Mouse (Mus musculus) heart, embryonic 10.5 days (tissue): Measurements from ENCODE around the gene Washc4. TPM values are rescaled to one million over a fixed set of nuclear protein-coding genes. Genes with fewer than 3 reads are reported as not detected.
A peak's percentile ranks its signal among the peaks of the same experiment; 100 is the strongest.

Source experiments
- DNase-seq: peaks from one replicate; pipeline ENCODE4 v3.0.0-alpha.2; 2017; ENCODE audit warnings: low spot score
- H3K27ac ChIP-seq: fragments of 300-500 bp; sonication (generic); 2 replicates; pipeline ENCODE4 v1.5.1; 2016; ENCODE audit warnings: mild to moderate bottlenecking
- H3K27me3 ChIP-seq: fragments of 300-500 bp; sonication (generic); 2 replicates; pipeline ENCODE4 v1.6.1; 2016; ENCODE audit warnings: mild to moderate bottlenecking; ENCODE audit not compliant: poor library complexity, insufficient read depth, severe bottlenecking
- H3K36me3 ChIP-seq: fragments of 300-500 bp; sonication (generic); 2 replicates; pipeline ENCODE4 v1.6.1; 2016; ENCODE audit warnings: mild to moderate bottlenecking, moderate library complexity
- H3K4me1 ChIP-seq: fragments of 300-500 bp; sonication (generic); 2 replicates; pipeline ENCODE4 v1.6.1; 2016; ENCODE audit warnings: mild to moderate bottlenecking
- H3K4me3 ChIP-seq: fragments of 300-500 bp; sonication (generic); 2 replicates; pipeline ENCODE4 v1.5.1; 2016; ENCODE audit warnings: mild to moderate bottlenecking, moderate library complexity
- H3K9me3 ChIP-seq: fragments of 300-500 bp; sonication (generic); 2 replicates; pipeline ENCODE4 v1.6.1; 2016; ENCODE audit warnings: mild to moderate bottlenecking, moderate library complexity
- WGBS: fragments of 180-500 bp; shearing (Covaris S2); methylation state at CpG from one replicate; pipeline ENCODE4 v1.1.7; 2016; 5-methylcytosine and 5-hydroxymethylcytosine counted together
- polyA plus RNA-seq: library from polyadenylated mRNA; unstranded; fragments of >200 nt; fragmentation: Nextera tagmentation; extraction: Ambion mirVana; gene quantifications from 2 replicates; pipeline ENCODE4 v1.2.1, GENCODE M21; 2016

The Washc4 gene
- polyA plus RNA-seq, 1 experiment from 2014 or later = 29.6 TPM

GRCm38 (mm10) chr10:83540092-83540491, 3.5 kb upstream of the Washc4 start:
- H3K4me3 ChIP-seq = no peak overlapping the region
- no peaks in the 10 kb centered on the region for H3K36me3 ChIP-seq
- peaks cover 12% of the 10 kb centered on the region for H3K4me1 ChIP-seq
- H3K27ac ChIP-seq = no peak overlapping the region
- peaks cover 6% of the 10 kb centered on the region; the same call in 1 of the 2 replicates for H3K27me3 ChIP-seq
- WGBS = 19% methylated on average over 3 of the region's 3 CpGs
- no peak for DNase-seq
- no peaks in the 10 kb centered on the region for H3K9me3 ChIP-seq

GRCm38 (mm10) chr10:83542241-83542640, 1.3 kb upstream of the Washc4 start:
- no peak for DNase-seq
- H3K4me3 ChIP-seq = no peak overlapping the region
- 0 out of 2 replicates have a peak, but pooled peaks cover under 1% of the 10 kb centered on the region for H3K36me3 ChIP-seq
- H3K27ac ChIP-seq = no peak overlapping the region
- H3K4me1 ChIP-seq = peaks cover 16% of the 10 kb centered on the region
- no peaks in the 10 kb centered on the region for H3K9me3 ChIP-seq
- H3K27me3 ChIP-seq = peaks cover 2% of the 10 kb centered on the region; the same call in 1 of the 2 replicates
- 78% methylated on average over 7 of the region's 7 CpGs for WGBS

DNA sequence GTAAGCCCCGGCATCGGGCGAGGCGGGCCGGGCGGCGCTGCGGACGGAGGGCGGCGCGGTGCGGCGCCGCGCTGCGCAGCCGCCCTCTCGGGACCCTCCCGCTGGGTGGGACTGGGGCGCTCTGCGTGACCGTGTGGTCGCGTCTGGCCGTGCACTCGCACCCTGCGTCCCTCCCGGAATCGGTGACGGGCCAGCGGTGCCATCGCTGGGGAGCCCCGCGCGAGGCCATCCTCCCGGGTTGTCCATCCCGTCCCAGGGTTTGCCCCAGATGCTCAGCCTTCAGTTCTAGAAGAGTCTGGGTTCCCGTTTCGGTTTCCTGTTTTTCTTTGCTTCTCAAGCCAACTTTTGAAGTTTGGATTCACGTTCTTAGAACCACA, 539 bp downstream of the Washc4 start:
- DNase-seq = peak; percentile 87
- H3K27ac ChIP-seq = peak overlapping the region; percentile 97
- H3K4me3 ChIP-seq = peak overlapping the region; percentile 89
- peaks cover 16% of the 10 kb centered on the region for H3K4me1 ChIP-seq
- peaks cover 12% of the 10 kb centered on the region for H3K36me3 ChIP-seq
- H3K9me3 ChIP-seq = no peaks in the 10 kb centered on the region
- H3K27me3 ChIP-seq = no peaks in the 10 kb centered on the region
- 0% methylated on average over 28 of the region's 41 CpGs for WGBS

GRCm38 (mm10) chr10:83545341-83545740, 1.8 kb downstream of the Washc4 start:
- Histone ChIP-seq H3K36me3 (peaks cover 25% of the 10 kb centered on the region), H3K4me1 (peaks cover 12% of the 10 kb centered on the region), H3K27me3 (no peaks in the 10 kb centered on the region), H3K27ac (no peak overlapping the region), H3K4me3 (no peak overlapping the region), H3K9me3 (no peaks in the 10 kb centered on the region)
- DNase-seq = no peak
- WGBS = 76% methylated on average over 3 of the region's 3 CpGs

DNA sequence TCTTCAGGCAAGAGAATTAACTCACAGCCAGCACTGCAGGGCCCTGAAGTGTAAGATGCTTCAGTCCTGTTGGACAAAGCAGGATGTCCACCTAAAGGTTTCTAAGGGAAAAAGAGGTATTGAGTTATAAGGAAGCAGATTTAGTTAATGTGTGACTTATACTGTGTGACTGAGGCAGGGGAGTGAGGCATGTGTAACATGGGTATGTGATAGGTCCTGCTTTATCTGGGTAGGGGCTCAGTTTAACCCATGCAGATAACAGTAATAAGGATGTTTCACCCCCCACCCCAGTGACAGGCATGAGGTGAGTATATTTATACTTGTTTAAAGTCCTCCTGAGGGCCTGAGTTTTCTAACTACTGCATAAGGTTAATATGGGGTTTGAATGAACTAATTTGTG, 19.5 kb downstream of the Washc4 start:
- H3K27me3 ChIP-seq = no peaks in the 10 kb centered on the region
- H3K9me3 ChIP-seq = no peaks in the 10 kb centered on the region
- no peak overlapping the region for H3K4me3 ChIP-seq
- H3K27ac ChIP-seq = no peak overlapping the region
- peaks cover 87% of the 10 kb centered on the region for H3K36me3 ChIP-seq
- peaks cover 20% of the 10 kb centered on the region for H3K4me1 ChIP-seq
- DNase-seq = no peak

GRCm38 (mm10) chr10:83565449-83566441, 22.2 kb downstream of the Washc4 start:
- Histone ChIP-seq H3K4me3 (no peak overlapping the region), H3K27ac (no peak overlapping the region), H3K9me3 (no peaks in the 10 kb centered on the region), H3K4me1 (peaks cover 19% of the 10 kb centered on the region), H3K27me3 (no peaks in the 10 kb centered on the region), H3K36me3 (peaks cover 91% of the 10 kb centered on the region)
- WGBS = 95% methylated on average over 7 of the region's 7 CpGs
- no peak for DNase-seq

DNA sequence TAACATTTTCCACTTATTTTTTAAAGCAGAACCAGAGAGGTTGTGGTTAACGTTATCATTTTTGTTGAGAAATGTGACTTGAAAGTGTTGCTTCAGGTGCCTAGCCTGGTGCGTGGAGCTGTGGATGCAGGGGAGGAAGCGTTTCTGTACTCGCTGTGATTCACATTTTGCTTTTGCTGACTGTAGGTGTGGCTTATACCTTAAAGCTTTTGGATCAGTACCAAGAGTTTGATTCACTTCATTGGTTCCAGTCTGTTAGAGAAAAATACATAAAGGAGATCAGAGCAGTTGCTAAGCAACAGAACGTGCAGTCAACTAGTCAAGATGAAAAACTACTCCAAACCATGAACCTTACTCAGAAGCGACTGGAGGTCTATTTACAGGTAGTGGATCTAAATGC, 47.2 kb downstream of the Washc4 start:
- 91% methylated on average over 6 of the region's 6 CpGs for WGBS
- H3K27ac ChIP-seq = no peak overlapping the region
- no peak for DNase-seq
- no peaks in the 10 kb centered on the region for H3K27me3 ChIP-seq
- H3K36me3 ChIP-seq = peaks cover 92% of the 10 kb centered on the region
- H3K4me3 ChIP-seq = no peak overlapping the region
- no peaks in the 10 kb centered on the region for H3K4me1 ChIP-seq
- H3K9me3 ChIP-seq = no peaks in the 10 kb centered on the region

- H3K27me3 ChIP-seq = no peaks in the 10 kb centered on the region
- no peak for DNase-seq
- no peaks in the 10 kb centered on the region for H3K4me1 ChIP-seq
- WGBS = 92% methylated on average over 7 of the region's 7 CpGs
- H3K4me3 ChIP-seq = no peak overlapping the region
- no peaks in the 10 kb centered on the region for H3K9me3 ChIP-seq
- no peak overlapping the region for H3K27ac ChIP-seq
- peaks cover 82% of the 10 kb centered on the region for H3K36me3 ChIP-seq
Observed at GRCm38 (mm10) chr10:83592616-83593015, 49.1 kb downstream of the Washc4 start.

DNA sequence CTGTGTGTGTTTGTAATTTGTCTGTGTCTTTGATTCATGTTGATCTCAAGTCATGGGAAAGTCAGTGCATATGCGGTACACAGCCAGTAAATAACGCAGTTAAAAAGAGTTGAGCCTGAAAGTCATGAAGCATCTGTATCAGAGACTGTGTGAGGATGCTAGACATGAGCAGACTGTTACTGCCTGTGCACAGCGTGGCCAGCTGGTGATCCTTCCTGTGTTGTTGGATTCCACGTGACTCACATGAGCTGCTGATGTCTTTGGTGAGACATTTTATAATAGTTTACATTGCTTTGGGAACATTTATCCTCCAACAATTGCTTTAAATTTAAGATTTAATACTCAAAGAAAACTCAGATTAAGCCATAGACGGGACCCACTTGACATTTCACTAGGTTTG, 51.0 kb downstream of the Washc4 start:
- DNase-seq = no peak
- Histone ChIP-seq H3K27me3 (no peaks in the 10 kb centered on the region), H3K4me1 (no peaks in the 10 kb centered on the region), H3K36me3 (peaks cover 77% of the 10 kb centered on the region), H3K9me3 (no peaks in the 10 kb centered on the region), H3K4me3 (no peak overlapping the region), H3K27ac (no peak overlapping the region)
- WGBS = 93% methylated on average over 5 of the region's 5 CpGs

DNA sequence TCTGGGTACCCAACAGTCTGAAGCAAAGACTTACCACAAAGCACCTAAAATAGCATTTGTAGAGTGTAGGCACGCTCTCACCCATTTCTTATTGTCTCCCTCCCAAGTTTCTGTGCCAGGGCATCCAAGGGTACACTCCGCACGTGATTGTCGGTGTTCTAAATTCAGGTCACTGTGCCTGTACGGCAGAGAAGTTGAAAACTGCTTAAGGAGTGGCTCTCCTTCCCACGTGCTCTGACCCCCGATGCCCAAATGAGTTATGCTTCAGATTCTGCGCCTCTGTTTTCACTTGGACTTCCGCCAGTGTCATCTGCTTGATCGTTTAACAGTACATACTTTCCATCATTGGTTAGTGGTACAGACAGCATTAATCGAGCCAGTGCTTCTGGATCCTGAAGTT, 57.1 kb downstream of the Washc4 start:
- Histone ChIP-seq H3K36me3 (peaks cover 64% of the 10 kb centered on the region), H3K27ac (no peak overlapping the region), H3K27me3 (no peaks in the 10 kb centered on the region), H3K4me3 (no peak overlapping the region), H3K4me1 (peaks cover 6% of the 10 kb centered on the region; the same call in 1 of the 2 replicates), H3K9me3 (no peaks in the 10 kb centered on the region)
- 89% methylated on average over 11 of the region's 11 CpGs for WGBS
- no peak for DNase-seq

- no peak for DNase-seq
- peaks cover 6% of the 10 kb centered on the region; the same call in 1 of the 2 replicates for H3K4me1 ChIP-seq
- H3K27me3 ChIP-seq = no peaks in the 10 kb centered on the region
- WGBS = 91% methylated on average over 10 of the region's 10 CpGs
- peaks cover 72% of the 10 kb centered on the region for H3K36me3 ChIP-seq
- H3K27ac ChIP-seq = no peak overlapping the region
- no peak overlapping the region for H3K4me3 ChIP-seq
- H3K9me3 ChIP-seq = no peaks in the 10 kb centered on the region
Observed at GRCm38 (mm10) chr10:83603956-83604564, 60.5 kb downstream of the Washc4 start.

DNA sequence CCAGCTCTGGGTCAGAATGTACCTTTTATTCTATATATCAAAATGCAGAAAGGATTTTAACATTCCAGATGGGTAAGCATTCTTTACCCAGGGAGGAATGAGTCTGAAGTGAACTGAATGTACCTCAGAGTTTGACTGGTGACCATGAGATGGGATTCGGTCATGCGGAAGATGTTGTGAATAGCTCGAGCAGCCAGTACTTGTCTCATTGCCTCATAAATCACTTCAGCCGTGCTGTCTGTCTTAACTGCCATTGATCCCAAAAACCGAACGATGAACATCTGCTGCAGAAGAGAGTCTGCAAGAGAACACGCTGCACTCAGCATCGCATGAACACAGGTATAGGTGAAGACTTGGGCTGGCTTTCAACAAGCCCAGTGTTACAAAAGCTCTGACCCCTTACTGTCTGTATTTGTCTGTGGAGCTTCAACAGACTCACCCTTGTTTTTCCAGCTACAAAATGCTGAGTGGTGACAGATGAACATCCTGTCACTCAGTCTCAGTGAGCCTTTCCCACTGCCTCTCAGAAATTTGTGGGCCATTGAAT, 62.2 kb downstream of the Washc4 start:
- 86% methylated on average over 8 of the region's 8 CpGs for WGBS
- no peaks in the 10 kb centered on the region for H3K27me3 ChIP-seq
- H3K36me3 ChIP-seq = peaks cover 73% of the 10 kb centered on the region

DNA sequence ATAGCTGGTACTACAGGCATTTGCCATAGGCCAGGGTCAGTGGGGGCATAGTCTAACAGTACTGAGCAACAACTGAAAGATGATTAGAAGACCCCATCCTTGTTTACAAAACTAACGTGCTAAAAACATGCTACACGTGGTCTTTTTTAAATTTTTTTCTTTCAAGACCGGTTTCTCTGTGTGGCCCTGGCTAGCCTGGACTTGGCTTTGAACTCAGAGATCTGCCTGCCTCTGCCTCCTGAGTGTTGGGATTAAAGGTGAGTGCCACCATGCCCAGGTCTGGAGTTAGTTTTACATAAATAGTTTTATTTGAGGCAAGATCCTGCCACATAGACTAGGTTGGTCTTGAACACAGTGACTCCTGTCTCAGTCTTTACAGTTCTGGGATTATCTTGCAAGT, 63.6 kb downstream of the Washc4 start:
- Histone ChIP-seq H3K4me1 (no peaks in the 10 kb centered on the region), H3K27ac (no peak overlapping the region), H3K36me3 (peaks cover 73% of the 10 kb centered on the region), H3K4me3 (no peak overlapping the region), H3K9me3 (no peaks in the 10 kb centered on the region), H3K27me3 (no peaks in the 10 kb centered on the region)
- 87% methylated on average over 3 of the region's 3 CpGs for WGBS
- DNase-seq = peak; percentile 63

More for the DNA sequence above, 62.2 kb downstream of the Washc4 start:
- Histone ChIP-seq H3K27ac (no peak overlapping the region), H3K9me3 (no peaks in the 10 kb centered on the region), H3K4me3 (no peak overlapping the region), H3K4me1 (peaks cover 5% of the 10 kb centered on the region; the same call in 1 of the 2 replicates)
- DNase-seq = peak; percentile 63
